Mouse (Mus musculus) limb, embryonic 13.5 days (tissue): ENCODE measurements at regions not wholly inside any gene's neighbourhood (a gene's known extent, or its start where the extent isn't known, plus 50 kb on each side); places are given as distances from the start of the nearest gene placed in this dataset.

ENCODE experiments used
- ATAC-seq: fragments of 200-750 bp; cut with Nextera tagmentation; 2 replicates; pipeline ENCODE4 v1.8.0; 2017; ENCODE audit warnings: low read depth, moderate number of reproducible peaks, moderate TSS enrichment; ENCODE audit not compliant: low FRiP score
- H3K27ac ChIP-seq: fragments of 300-500 bp; sonication (generic); 2 replicates; pipeline ENCODE4 v1.5.1; 2015; ENCODE audit warnings: inconsistent platforms, mild to moderate bottlenecking, moderate library complexity
- H3K27me3 ChIP-seq: fragments of 300-500 bp; sonication (generic); 2 replicates; pipeline ENCODE4 v1.6.1; 2015; ENCODE audit warnings: mild to moderate bottlenecking, inconsistent platforms
- H3K36me3 ChIP-seq: fragments of 300-500 bp; sonication (generic); 2 replicates; pipeline ENCODE4 v1.6.1; 2015; ENCODE audit warnings: inconsistent platforms, mild to moderate bottlenecking, moderate library complexity
- H3K4me1 ChIP-seq: fragments of 300-500 bp; sonication (generic); 2 replicates; pipeline ENCODE4 v1.6.1; 2015; ENCODE audit warnings: inconsistent platforms
- H3K4me2 ChIP-seq: fragments of 300-500 bp; sonication (generic); replicated peaks from 2 replicates; pipeline ENCODE4 v1.6.1; 2015; ENCODE audit warnings: inconsistent platforms, mild to moderate bottlenecking, moderate library complexity
- H3K4me3 ChIP-seq: fragments of 300-500 bp; sonication (generic); 2 replicates; pipeline ENCODE4 v1.5.1; 2015; ENCODE audit warnings: moderate library complexity, mild to moderate bottlenecking, inconsistent platforms
- H3K9ac ChIP-seq: fragments of 300-500 bp; sonication (generic); 2 replicates; pipeline ENCODE4 v1.6.1; 2015; ENCODE audit warnings: mild to moderate bottlenecking, inconsistent platforms
- H3K9me3 ChIP-seq: fragments of 300-500 bp; sonication (generic); 2 replicates; pipeline ENCODE4 v1.6.1; 2016; ENCODE audit warnings: inconsistent platforms
- WGBS: fragments of 180-500 bp; shearing (Covaris S2); methylation state at CpG from one replicate; pipeline ENCODE4 v1.1.7; 2015; 5-methylcytosine and 5-hydroxymethylcytosine counted together

DNA sequence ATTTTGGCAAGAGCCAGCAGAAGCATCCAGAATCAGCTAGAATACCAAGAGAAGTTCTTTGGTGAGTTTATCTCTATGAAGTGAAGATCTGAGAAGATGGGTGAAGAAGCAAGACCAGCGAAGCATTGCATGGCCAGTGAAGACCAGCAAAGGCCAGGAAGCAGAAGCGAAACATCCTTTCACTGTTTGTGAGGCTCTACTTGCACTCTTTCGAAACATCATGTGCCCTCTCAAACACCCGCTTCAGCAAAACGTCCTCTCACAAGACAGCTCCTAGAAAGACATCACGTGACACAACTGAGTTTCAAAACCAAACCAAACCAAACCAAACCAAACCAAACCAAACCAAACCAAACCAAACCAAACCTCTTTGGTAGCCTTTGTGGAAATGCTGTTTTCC lies 105.7 kb upstream of the 4930583I09Rik start:
- ATAC-seq, result no peak
- H3K36me3 ChIP-seq, result no peaks in the 10 kb centered on the region
- H3K4me1 ChIP-seq, result 0 out of 2 replicates have a peak, but pooled peaks cover 3% of the 10 kb centered on the region
- H3K27ac ChIP-seq, result no peak overlapping the region
- H3K9me3 ChIP-seq, result no peaks in the 10 kb centered on the region
- no peaks in the 10 kb centered on the region for H3K27me3 ChIP-seq
- WGBS, result 90% methylated on average over 6 of the region's 6 CpGs
- no peak overlapping the region for H3K9ac ChIP-seq
- H3K4me2 ChIP-seq, result no peak overlapping the region
- no peak overlapping the region for H3K4me3 ChIP-seq

DNA sequence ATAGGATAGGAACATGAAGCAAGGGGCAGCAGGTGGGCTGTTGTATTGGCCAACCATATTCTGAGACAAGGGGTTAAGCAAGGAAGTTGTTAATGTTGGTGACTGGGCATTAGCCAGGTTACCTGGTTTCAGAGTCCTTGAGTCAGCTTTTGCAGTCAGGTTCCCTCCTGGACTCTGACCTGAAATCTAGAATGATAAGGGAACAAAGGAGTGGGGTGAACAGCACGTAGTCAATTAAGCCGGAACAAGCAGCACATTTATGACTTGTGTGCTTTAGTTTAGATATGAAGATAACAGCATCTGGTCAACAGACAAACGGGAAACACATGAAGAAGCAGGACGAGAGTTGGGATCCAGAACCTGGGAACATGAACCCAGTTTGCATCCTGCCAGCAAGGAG lies 99.8 kb upstream of the 4930583I09Rik start:
- H3K4me3 ChIP-seq, result no peak overlapping the region
- 61% methylated on average over 4 of the region's 4 CpGs for WGBS
- H3K27me3 ChIP-seq, result no peaks in the 10 kb centered on the region
- H3K36me3 ChIP-seq, result no peaks in the 10 kb centered on the region
- H3K9ac ChIP-seq, result no peak overlapping the region
- H3K27ac ChIP-seq, result no peak overlapping the region
- ATAC-seq, result no peak
- no peak overlapping the region for H3K4me2 ChIP-seq
- H3K4me1 ChIP-seq, result 0 out of 2 replicates have a peak, but pooled peaks cover 3% of the 10 kb centered on the region
- no peaks in the 10 kb centered on the region for H3K9me3 ChIP-seq

- H3K9ac ChIP-seq, result no peak overlapping the region
- H3K27me3 ChIP-seq, result no peaks in the 10 kb centered on the region
- 96% methylated on average over 1 of the region's 1 CpGs for WGBS
- no peak overlapping the region for H3K27ac ChIP-seq
- no peak overlapping the region for H3K4me3 ChIP-seq
- H3K36me3 ChIP-seq, result no peaks in the 10 kb centered on the region
- H3K4me2 ChIP-seq, result no peak overlapping the region
- 0 out of 2 replicates have a peak, but pooled peaks cover 3% of the 10 kb centered on the region for H3K4me1 ChIP-seq
- H3K9me3 ChIP-seq, result no peaks in the 10 kb centered on the region
- ATAC-seq, result no peak
Measured at GRCm38 (mm10) chr17:64934411-64934810, 98.5 kb upstream of the 4930583I09Rik start.

DNA sequence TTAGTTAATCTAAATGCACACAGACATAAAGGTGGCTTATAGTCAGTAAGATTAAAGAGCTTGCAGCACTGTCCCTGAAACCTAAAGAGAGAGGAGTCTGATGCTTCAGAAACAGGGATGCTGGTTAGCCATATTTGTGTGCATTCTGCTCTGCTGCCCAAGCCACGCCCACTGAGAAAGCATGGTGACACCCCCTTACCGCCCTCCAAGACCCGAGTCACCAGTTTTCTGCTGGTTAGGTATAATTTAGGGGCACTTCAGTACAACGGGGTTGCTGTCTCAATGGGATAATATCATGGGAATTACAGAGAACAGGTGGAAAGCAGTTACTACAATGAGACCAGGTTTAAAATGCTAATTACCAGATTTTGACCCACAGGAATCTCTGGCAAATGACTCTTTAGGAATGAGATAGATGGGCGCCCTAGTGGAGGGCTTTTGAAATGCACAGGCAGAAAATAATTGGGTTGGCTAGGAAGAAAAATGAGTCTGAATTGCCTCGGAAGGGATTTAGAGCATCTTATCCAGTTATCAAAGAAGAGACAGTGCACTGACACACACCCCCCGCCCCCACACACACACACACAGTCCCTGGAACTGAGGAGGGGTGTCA lies 95.1 kb upstream of the 4930583I09Rik start:
- 54% methylated on average over 7 of the region's 7 CpGs for WGBS
- ATAC-seq, result no peak
- no peak overlapping the region for H3K4me2 ChIP-seq

GRCm38 (mm10) chr17:64923762-64924161 lies 87.9 kb upstream of the 4930583I09Rik start:
- H3K27me3 ChIP-seq, result no peaks in the 10 kb centered on the region
- H3K36me3 ChIP-seq, result no peaks in the 10 kb centered on the region
- no peaks in the 10 kb centered on the region for H3K4me1 ChIP-seq
- no peaks in the 10 kb centered on the region for H3K9me3 ChIP-seq
- no peak overlapping the region for H3K27ac ChIP-seq
- no peak overlapping the region for H3K4me2 ChIP-seq
- WGBS, result 76% methylated on average over 5 of the region's 5 CpGs
- no peak overlapping the region for H3K9ac ChIP-seq
- no peak for ATAC-seq
- no peak overlapping the region for H3K4me3 ChIP-seq

More for the DNA sequence above, 95.1 kb upstream of the 4930583I09Rik start:
- Histone ChIP-seq H3K27me3 (no peaks in the 10 kb centered on the region), H3K4me1 (no peaks in the 10 kb centered on the region), H3K9ac (no peak overlapping the region), H3K4me3 (no peak overlapping the region), H3K9me3 (no peaks in the 10 kb centered on the region), H3K27ac (no peak overlapping the region), H3K36me3 (no peaks in the 10 kb centered on the region)

DNA sequence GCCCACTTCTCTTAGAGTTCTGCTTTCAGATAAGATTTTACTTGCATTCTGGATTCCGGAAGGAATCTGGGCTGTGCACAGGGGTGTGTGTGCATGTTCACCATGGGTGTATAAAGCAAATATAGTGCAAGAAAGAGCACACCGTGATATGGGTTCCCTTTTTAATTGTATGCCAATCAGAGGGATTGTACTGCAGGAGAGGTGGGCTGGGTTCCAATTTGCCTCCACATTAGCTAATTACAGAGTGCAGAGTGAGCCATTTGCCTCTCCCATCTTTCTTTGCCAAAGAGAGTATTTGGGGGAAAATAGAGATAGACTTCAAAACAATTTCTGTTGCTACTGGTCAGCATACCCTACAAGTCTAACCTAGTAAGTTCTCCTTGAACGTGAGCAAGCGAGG lies 86.4 kb upstream of the 4930583I09Rik start:
- no peak for ATAC-seq
- Histone ChIP-seq H3K4me3 (no peak overlapping the region), H3K9ac (no peak overlapping the region), H3K4me1 (no peaks in the 10 kb centered on the region), H3K27me3 (no peaks in the 10 kb centered on the region), H3K4me2 (no peak overlapping the region), H3K27ac (no peak overlapping the region), H3K9me3 (no peaks in the 10 kb centered on the region), H3K36me3 (no peaks in the 10 kb centered on the region)
- WGBS, result 84% methylated on average over 4 of the region's 4 CpGs

DNA sequence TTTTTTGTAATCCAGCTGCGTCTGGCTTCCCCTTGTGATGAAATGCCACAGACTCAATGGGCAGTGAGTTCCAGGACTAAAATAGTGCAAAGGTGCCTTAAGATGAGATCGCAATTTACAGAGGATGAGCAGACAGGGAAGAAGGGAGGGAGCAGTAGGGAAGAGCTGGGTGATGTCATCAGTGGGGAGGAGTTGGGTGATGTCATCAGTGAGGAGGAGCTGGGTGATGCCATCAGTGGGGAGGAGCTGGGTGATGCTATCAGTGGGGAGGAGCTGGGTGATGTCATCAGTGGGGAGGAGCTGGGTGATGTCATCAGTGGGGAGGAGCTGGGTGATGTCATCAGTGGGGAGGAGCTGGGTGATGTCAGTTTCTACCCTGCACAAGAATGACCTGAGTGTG lies 84.4 kb upstream of the 4930583I09Rik start:
- no peak for ATAC-seq
- no peak overlapping the region for H3K4me2 ChIP-seq
- WGBS, result 70% methylated on average over 2 of the region's 2 CpGs
- H3K4me1 ChIP-seq, result peaks cover 15% of the 10 kb centered on the region
- H3K9me3 ChIP-seq, result no peaks in the 10 kb centered on the region
- H3K36me3 ChIP-seq, result no peaks in the 10 kb centered on the region
- H3K27me3 ChIP-seq, result no peaks in the 10 kb centered on the region
- H3K9ac ChIP-seq, result no peak overlapping the region
- H3K4me3 ChIP-seq, result no peak overlapping the region
- no peak overlapping the region for H3K27ac ChIP-seq

- no peak overlapping the region for H3K4me3 ChIP-seq
- no peak overlapping the region for H3K4me2 ChIP-seq
- no peak overlapping the region for H3K27ac ChIP-seq
- no peak overlapping the region for H3K9ac ChIP-seq
- no peaks in the 10 kb centered on the region for H3K36me3 ChIP-seq
- H3K9me3 ChIP-seq, result no peaks in the 10 kb centered on the region
- H3K4me1 ChIP-seq, result peaks cover 32% of the 10 kb centered on the region
- WGBS, result 85% methylated on average over 4 of the region's 4 CpGs
- H3K27me3 ChIP-seq, result no peaks in the 10 kb centered on the region
- ATAC-seq, result no peak
Measured at GRCm38 (mm10) chr17:64917830-64918229, 82.0 kb upstream of the 4930583I09Rik start.

GRCm38 (mm10) chr17:64916657-64917056 lies 80.8 kb upstream of the 4930583I09Rik start:
- Histone ChIP-seq H3K4me3 (no peak overlapping the region), H3K36me3 (no peaks in the 10 kb centered on the region), H3K4me1 (peaks cover 32% of the 10 kb centered on the region), H3K27ac (no peak overlapping the region), H3K4me2 (no peak overlapping the region), H3K27me3 (no peaks in the 10 kb centered on the region), H3K9ac (no peak overlapping the region), H3K9me3 (no peaks in the 10 kb centered on the region)
- WGBS, result 40% methylated on average over 6 of the region's 6 CpGs
- ATAC-seq, result no peak

DNA sequence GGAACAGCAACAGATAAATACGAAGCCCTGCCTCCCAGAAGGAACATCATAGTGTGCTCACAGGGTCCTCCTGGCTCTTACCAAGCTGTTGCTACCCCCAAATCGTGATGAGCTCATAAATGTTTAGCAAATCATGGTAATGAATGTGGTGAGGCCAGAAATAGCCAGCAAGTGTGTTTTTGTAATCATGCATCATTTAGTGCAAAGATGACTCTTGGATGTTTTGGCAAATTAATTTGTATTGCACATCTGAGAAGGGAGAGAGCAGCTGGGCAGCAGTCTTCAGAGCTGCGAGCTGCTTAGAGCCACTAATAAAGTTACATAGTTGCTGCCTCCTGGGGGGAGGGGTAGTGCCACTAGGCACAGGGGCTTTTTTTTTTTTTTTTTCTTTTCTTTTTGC lies 79.8 kb upstream of the 4930583I09Rik start:
- H3K36me3 ChIP-seq, result no peaks in the 10 kb centered on the region
- no peaks in the 10 kb centered on the region for H3K27me3 ChIP-seq
- ATAC-seq, result no peak
- WGBS, result 21% methylated on average over 3 of the region's 3 CpGs
- no peak overlapping the region for H3K4me3 ChIP-seq
- no peak overlapping the region for H3K27ac ChIP-seq
- peaks cover 37% of the 10 kb centered on the region for H3K4me1 ChIP-seq
- H3K9me3 ChIP-seq, result no peaks in the 10 kb centered on the region
- no peak overlapping the region for H3K9ac ChIP-seq
- H3K4me2 ChIP-seq, result no peak overlapping the region

DNA sequence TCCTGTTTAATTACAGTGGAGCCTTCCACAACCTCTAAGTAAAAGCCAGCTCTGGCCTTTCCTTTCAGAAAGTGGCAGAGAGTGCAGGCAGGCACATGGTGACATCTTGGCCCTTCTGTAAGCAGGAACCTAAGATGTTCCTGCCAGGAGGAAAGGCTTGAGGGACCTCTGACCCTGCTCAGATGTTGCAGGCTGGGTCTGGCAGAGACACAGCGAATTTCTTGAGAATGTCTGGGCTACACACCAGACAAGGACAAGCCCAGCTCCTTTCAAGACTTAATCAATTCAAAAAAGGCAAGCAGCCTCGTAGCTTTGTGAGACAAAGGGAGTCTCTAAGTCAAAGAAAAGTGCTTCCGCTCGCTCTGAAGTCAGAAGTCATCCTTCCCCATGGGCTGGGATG lies 79.2 kb upstream of the 4930583I09Rik start:
- H3K9me3 ChIP-seq, result no peaks in the 10 kb centered on the region
- H3K4me1 ChIP-seq, result peaks cover 37% of the 10 kb centered on the region
- H3K4me3 ChIP-seq, result no peak overlapping the region
- no peaks in the 10 kb centered on the region for H3K36me3 ChIP-seq
- WGBS, result 28% methylated on average over 4 of the region's 4 CpGs
- H3K4me2 ChIP-seq, result no peak overlapping the region
- H3K27me3 ChIP-seq, result no peaks in the 10 kb centered on the region
- H3K9ac ChIP-seq, result no peak overlapping the region
- no peak for ATAC-seq
- no peak overlapping the region for H3K27ac ChIP-seq

DNA sequence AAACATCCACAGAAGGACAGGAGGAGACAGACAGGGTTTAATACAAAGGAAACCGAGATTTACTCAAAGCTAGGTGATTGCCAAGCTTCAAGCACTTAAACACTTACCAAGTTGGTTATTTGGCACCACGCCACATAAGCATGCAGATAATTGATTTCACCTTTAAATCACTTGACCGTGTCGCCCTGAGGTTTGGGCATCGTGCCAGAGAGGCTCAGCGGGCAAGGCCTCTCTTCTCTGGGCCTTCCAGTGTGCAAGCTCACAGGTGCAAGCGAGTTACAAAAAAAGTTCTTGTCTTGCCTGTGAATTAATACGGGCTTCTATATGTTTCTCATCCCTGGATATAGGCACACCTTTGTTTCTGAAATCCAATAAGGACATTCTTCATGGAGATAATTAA lies 78.4 kb upstream of the 4930583I09Rik start:
- ATAC-seq, result no peak

DNA sequence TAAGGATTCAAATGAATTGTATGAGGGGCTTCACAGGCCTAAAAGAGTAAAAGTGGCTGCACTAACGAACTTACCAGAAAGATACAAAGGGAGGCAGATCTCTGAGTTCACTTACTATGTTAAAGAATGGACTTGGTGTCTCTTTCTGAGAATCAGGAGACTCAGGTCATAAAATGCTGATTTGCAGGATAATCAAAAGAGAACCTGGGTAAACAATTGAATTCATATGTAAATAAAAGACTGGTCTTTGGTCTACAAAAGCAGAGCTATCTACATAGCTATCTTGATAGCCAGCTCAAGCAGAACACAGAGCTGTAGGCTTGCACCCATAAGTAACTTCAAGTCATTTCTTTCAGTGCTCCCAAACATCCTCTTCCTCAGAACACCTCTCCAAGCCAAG lies 72.8 kb upstream of the 4930583I09Rik start:
- Histone ChIP-seq H3K27me3 (no peaks in the 10 kb centered on the region), H3K36me3 (no peaks in the 10 kb centered on the region), H3K4me1 (peaks cover 7% of the 10 kb centered on the region; the same call in 1 of the 2 replicates), H3K4me2 (no peak overlapping the region), H3K9ac (no peak overlapping the region), H3K27ac (no peak overlapping the region), H3K9me3 (peaks cover 8% of the 10 kb centered on the region; the same call in 1 of the 2 replicates), H3K4me3 (no peak overlapping the region)
- ATAC-seq, result no peak
- 91% methylated on average over 1 of the region's 1 CpGs for WGBS

More for the DNA sequence above, 78.4 kb upstream of the 4930583I09Rik start:
- peaks cover 37% of the 10 kb centered on the region for H3K4me1 ChIP-seq
- H3K4me3 ChIP-seq, result no peak overlapping the region
- H3K27ac ChIP-seq, result no peak overlapping the region
- H3K9ac ChIP-seq, result no peak overlapping the region
- H3K4me2 ChIP-seq, result no peak overlapping the region
- no peaks in the 10 kb centered on the region for H3K27me3 ChIP-seq
- H3K9me3 ChIP-seq, result no peaks in the 10 kb centered on the region
- WGBS, result 22% methylated on average over 8 of the region's 8 CpGs
- H3K36me3 ChIP-seq, result no peaks in the 10 kb centered on the region
